ENCODE assay signal across 8 mouse cellular contexts in genomic region chr16:55852943-55853727, GRCm38 (mm10). TPM values are rescaled to one million over a fixed set of nuclear protein-coding genes. Genes with fewer than 3 reads are reported as not detected.
DNase-seq lines count a peak whose midpoint lies in the region; ATAC-seq and TF ChIP-seq lines count a peak whose summit lies in the region.
"Had no signal": no experiment of that assay in that cellular context is flagged by ENCODE, and none has a peak within 500 bp of the region (broad histone marks: within the 10 kb centered on the region; RNA-seq: fewer than 3 reads in every experiment).

No protein-coding gene starts in this region.

- H3K27ac ChIP-seq in forebrain, embryonic 15.5 days (replicated peaks), result no peak overlapping the region
- H3K27ac ChIP-seq in hindbrain, postnatal 0 days, result no peak overlapping the region
- H3K27ac ChIP-seq: limb, embryonic 15.5 days had no signal

- WGBS in forebrain, embryonic 15.5 days, result 59% methylated on average over 19 of the region's 19 CpGs
- WGBS in hindbrain, postnatal 0 days, result 54% methylated on average over 19 of the region's 19 CpGs

- H3K4me2 ChIP-seq in forebrain, embryonic 15.5 days (replicated peaks), result no peak overlapping the region
- H3K4me2 ChIP-seq in hindbrain, postnatal 0 days (ENCODE audit: low read depth, low read length), result no peak overlapping the region
- H3K4me2 ChIP-seq: limb, embryonic 15.5 days had no signal

- H3K4me1 ChIP-seq in forebrain, embryonic 15.5 days, result no peaks in the 10 kb centered on the region
- H3K4me1 ChIP-seq in hindbrain, postnatal 0 days (ENCODE audit: insufficient read depth, low read length), result no peaks in the 10 kb centered on the region
- H3K4me1 ChIP-seq: limb, embryonic 15.5 days had no signal

- H3K27me3 ChIP-seq in forebrain, embryonic 15.5 days, result no peaks in the 10 kb centered on the region
- H3K27me3 ChIP-seq in hindbrain, postnatal 0 days (ENCODE audit: insufficient read depth, low read length), result no peaks in the 10 kb centered on the region
- H3K27me3 ChIP-seq: limb, embryonic 15.5 days had no signal

- H3K4me3 ChIP-seq in forebrain, embryonic 15.5 days, result no peak overlapping the region
- no peak overlapping the region for H3K4me3 ChIP-seq in hindbrain, postnatal 0 days (ENCODE audit: low read length)
- H3K4me3 ChIP-seq: limb, embryonic 15.5 days had no signal

- peak; percentile 84 for ATAC-seq in forebrain, embryonic 15.5 days (replicated peaks)
- ATAC-seq in hindbrain, postnatal 0 days, result peak; percentile 84
- ATAC-seq in megakaryocyte progenitor cell, adult 5-6 weeks (replicated peaks; ENCODE audit: poor library complexity), result peak; percentile 95

- peak; percentile 93 for DNase-seq in NIH3T3 (ENCODE audit: low read depth)
- peak; percentile 59 for DNase-seq in cerebellum, adult 11 months
- peak; percentile 93 for DNase-seq in hindbrain, postnatal 0 days (ENCODE audit: low spot score)
- peak; percentile 50 to 90 for DNase-seq in layer of hippocampus, postnatal 25 days (ENCODE audit: extremely low spot score in 1 of 2, low spot score in 1 of 2)
- DNase-seq in right cerebral cortex, postnatal 10 days (ENCODE audit: low spot score in 2 of 2), result peak; percentile 76 to 90

- peak; percentile 91 for TF ChIP-seq CTCF in hindbrain, postnatal 0 days (IDR thresholded peaks at IDR 0.05; ENCODE audit: low read depth)

- no peaks in the 10 kb centered on the region for H3K9me3 ChIP-seq in forebrain, embryonic 15.5 days
- no peaks in the 10 kb centered on the region for H3K9me3 ChIP-seq in hindbrain, postnatal 0 days (ENCODE audit: low read length)
- H3K9me3 ChIP-seq: limb, embryonic 15.5 days had no signal

- peaks cover 3% of the 10 kb centered on the region; the same call in 1 of the 2 replicates for H3K36me3 ChIP-seq in forebrain, embryonic 15.5 days
- H3K36me3 ChIP-seq in hindbrain, postnatal 0 days (ENCODE audit: insufficient read depth, low read length), result peaks cover 7% of the 10 kb centered on the region; the same call in 1 of the 2 replicates
- H3K36me3 ChIP-seq: limb, embryonic 15.5 days had no signal

- no peak overlapping the region for H3K9ac ChIP-seq in forebrain, embryonic 15.5 days (replicated peaks)
- H3K9ac ChIP-seq in hindbrain, postnatal 0 days (replicated peaks; ENCODE audit: low read length), result no peak overlapping the region
- H3K9ac ChIP-seq: limb, embryonic 15.5 days had no signal

RNA-seq across cellular contexts. Expression of gene Nfkbiz, which starts 14.4 kb away (rescaled TPM):
- polyA plus RNA-seq in forebrain, embryonic 15.5 days (2015; fragmentation: Nextera tagmentation; extraction: Ambion mirVana), result 1.2 and 1.4 TPM in 2 replicates
- total RNA-seq in hindbrain, postnatal 0 days (2014; rRNA removed), result 3.0 and 3.3 TPM in 2 replicates
- polyA plus RNA-seq in hindbrain, postnatal 0 days (2015; fragmentation: Nextera tagmentation; extraction: Ambion mirVana), result 1.4 and 1.6 TPM in 2 replicates
- total RNA-seq in layer of hippocampus, postnatal 25 days (2021), result 1 to 10 TPM; 5.2 to 5.8 TPM
- 12.3 and 24.5 TPM in 2 replicates for total RNA-seq in megakaryocyte progenitor cell, adult 5-6 weeks (2015)
- 8.0 and 13.7 TPM in 2 replicates for total RNA-seq in megakaryocyte progenitor cell, adult 5-6 weeks (2017)

RNA-seq across cellular contexts. Expression of gene Nxpe3, which starts 42.0 kb away (rescaled TPM):
- polyA plus RNA-seq in forebrain, embryonic 15.5 days (2015; fragmentation: Nextera tagmentation; extraction: Ambion mirVana), result 1.3 and 1.5 TPM in 2 replicates
- total RNA-seq in hindbrain, postnatal 0 days (2014; rRNA removed), result 1.8 and 2.4 TPM in 2 replicates
- polyA plus RNA-seq in hindbrain, postnatal 0 days (2015; fragmentation: Nextera tagmentation; extraction: Ambion mirVana), result 0.84 and 1.1 TPM in 2 replicates
- total RNA-seq in layer of hippocampus, postnatal 25 days (2021), result 10 to 100 TPM; 11.2 to 11.6 TPM
- total RNA-seq in megakaryocyte progenitor cell, adult 5-6 weeks (2015), result 4.4 and 6.3 TPM in 2 replicates
- 4.4 and 6.9 TPM in 2 replicates for total RNA-seq in megakaryocyte progenitor cell, adult 5-6 weeks (2017)
